Mouse (Mus musculus): Measurements from ENCODE around the gene Catsperz. TPM values are rescaled to one million over a fixed set of nuclear protein-coding genes. Genes with fewer than 3 reads are reported as not detected.

Catsperz gene
- polyA plus RNA-seq, 1 experiment from 2014 or later: 0.73 TPM

Small RNA genes within 50 kb of the gene (microRNA-seq; reads per million reads assigned to microRNA genes)
- gene Mir6990: not detected

Other genes with a start within 250 kb of the Catsperz start
- 6.1 and 6.8 TPM in 2 replicates for gene Rps6ka4, start 84.7 kb downstream of the Catsperz start, polyA plus RNA-seq (2015; fragmentation: Nextera tagmentation; extraction: Ambion mirVana)
- gene Ccdc88b, start 67.2 kb downstream of the Catsperz start, polyA plus RNA-seq (2015; fragmentation: Nextera tagmentation; extraction: Ambion mirVana): 1.9 and 3.1 TPM in 2 replicates
- gene Trmt112, start 15.7 kb downstream of the Catsperz start, polyA plus RNA-seq (2015; fragmentation: Nextera tagmentation; extraction: Ambion mirVana): 103 and 106 TPM in 2 replicates
- 97.7 and 101 TPM in 2 replicates for gene Prdx5, start 15.3 kb downstream of the Catsperz start, polyA plus RNA-seq (2015; fragmentation: Nextera tagmentation; extraction: Ambion mirVana)
- 4.4 and 4.8 TPM in 2 replicates for gene Esrra, start 3.6 kb downstream of the Catsperz start, polyA plus RNA-seq (2015; fragmentation: Nextera tagmentation; extraction: Ambion mirVana)
- 0.06 TPM in 1 of 2 replicates, not detected in the other for gene Kcnk4, start 9.1 kb upstream of the Catsperz start, polyA plus RNA-seq (2015; fragmentation: Nextera tagmentation; extraction: Ambion mirVana)
- 32.2 and 34.6 TPM in 2 replicates for gene Bad, start 16.5 kb upstream of the Catsperz start, polyA plus RNA-seq (2015; fragmentation: Nextera tagmentation; extraction: Ambion mirVana)
- gene Gpr137, start 17.1 kb upstream of the Catsperz start, polyA plus RNA-seq (2015; fragmentation: Nextera tagmentation; extraction: Ambion mirVana): 6.4 and 7.3 TPM in 2 replicates
- 73.6 and 81.7 TPM in 2 replicates for gene Ppp1r14b, start 49.6 kb upstream of the Catsperz start, polyA plus RNA-seq (2015; fragmentation: Nextera tagmentation; extraction: Ambion mirVana)
- 5.6 and 6.3 TPM in 2 replicates for gene Plcb3, start 51.1 kb upstream of the Catsperz start, polyA plus RNA-seq (2015; fragmentation: Nextera tagmentation; extraction: Ambion mirVana)
- 88.0 and 91.6 TPM in 2 replicates for gene Fkbp2, start 55.1 kb upstream of the Catsperz start, polyA plus RNA-seq (2015; fragmentation: Nextera tagmentation; extraction: Ambion mirVana)
- gene Vegfb, start 62.3 kb upstream of the Catsperz start, polyA plus RNA-seq (2015; fragmentation: Nextera tagmentation; extraction: Ambion mirVana): 13.7 and 16.0 TPM in 2 replicates
- 9.8 and 11.8 TPM in 2 replicates for gene Dnajc4, start 67.2 kb upstream of the Catsperz start, polyA plus RNA-seq (2015; fragmentation: Nextera tagmentation; extraction: Ambion mirVana)
- 10.7 and 11.1 TPM in 2 replicates for gene Nudt22, start 70.7 kb upstream of the Catsperz start, polyA plus RNA-seq (2015; fragmentation: Nextera tagmentation; extraction: Ambion mirVana)
- gene Trpt1, start 70.8 kb upstream of the Catsperz start, polyA plus RNA-seq (2015; fragmentation: Nextera tagmentation; extraction: Ambion mirVana): 2.1 and 2.3 TPM in 2 replicates
- 106 and 107 TPM in 2 replicates for gene Fermt3, start 94.1 kb upstream of the Catsperz start, polyA plus RNA-seq (2015; fragmentation: Nextera tagmentation; extraction: Ambion mirVana)
- gene Stip1, start 114.6 kb upstream of the Catsperz start, polyA plus RNA-seq (2015; fragmentation: Nextera tagmentation; extraction: Ambion mirVana): 158 and 201 TPM in 2 replicates
- gene Macrod1, start 131.4 kb upstream of the Catsperz start, polyA plus RNA-seq (2015; fragmentation: Nextera tagmentation; extraction: Ambion mirVana): 3.0 and 3.8 TPM in 2 replicates
- 0.14 and 0.17 TPM in 2 replicates for gene Flrt1, start 180.3 kb upstream of the Catsperz start, polyA plus RNA-seq (2015; fragmentation: Nextera tagmentation; extraction: Ambion mirVana)